Mouse (Mus musculus): ENCODE data around the gene Prss53. TPM values are rescaled to one million over a fixed set of nuclear protein-coding genes. Genes with fewer than 3 reads are reported as not detected.

Gene Prss53
- total and polyA plus RNA-seq, 3 experiments, result 0.30 TPM; not detected in 2

- DNase-seq (ENCODE audit: extremely low read depth), result no peak
- no peak overlapping the region for H3K4me2 ChIP-seq (ENCODE audit: insufficient read depth, low read depth, poor library complexity, severe bottlenecking)
- TF ChIP-seq UBTF (IDR thresholded peaks at IDR 0.05; ENCODE audit: low read depth, low read length), result no peak
- no peak overlapping the region for H3K9ac ChIP-seq (ENCODE audit: insufficient read depth, low read depth)
- no peak overlapping the region for H3K27ac ChIP-seq (ENCODE audit: insufficient read depth, low read depth)
- in situ Hi-C loops (cut with MboI; ENCODE audit: low pct_ligation_motif_present, low pct_unique_long_range_greater_than_20kb, low sequenced_read_pairs) (no loop called here), dilution Hi-C loops (cut with MboI; ENCODE audit: extremely low pct_ligation_motif_present, extremely low pct_unique_long_range_greater_than_20kb, low sequenced_read_pairs) (no loop called here)
- no peaks in the 10 kb centered on the region for H3K36me3 ChIP-seq (replicated peaks in 1 of 2; ENCODE audit: control insufficient read depth in 1 of 2, insufficient read depth in 1 of 2, low read length in 1 of 2)
- H3K4me1 ChIP-seq (ENCODE audit: control insufficient read depth in 1 of 2, insufficient read depth in 2 of 2), result peaks cover 2 to 7% of the 10 kb centered on the region in 2 experiments; a peak in 3 of 4 replicates
- no peak overlapping the region for H3K4me3 ChIP-seq (replicated peaks in 1 of 3; ENCODE audit: low read depth in 2 of 3, low read length in 2 of 3, poor library complexity in 1 of 3)
- no peaks in the 10 kb centered on the region for H3K27me3 ChIP-seq (replicated peaks)
- H3K79me2 ChIP-seq (replicated peaks; ENCODE audit: control insufficient read depth, extremely low read depth, insufficient read depth, poor library complexity, severe bottlenecking), result no peaks in the 10 kb centered on the region
- no peaks in the 10 kb centered on the region for H3K9me3 ChIP-seq (replicated peaks; ENCODE audit: low read length)
Measured at GRCm38 (mm10) chr7:127837473-127837872, 53.3 kb downstream of the Prss53 start.

Other genes with a start within 250 kb of the Prss53 start
Only the 20 nearest of the 24 such genes appear.
- 0.08 TPM in 1 of 2 replicates, not detected in the other for gene Ctf2, start 158.8 kb downstream of the Prss53 start, total RNA-seq (2012; rRNA removed)
- gene Ctf2, start 158.8 kb downstream of the Prss53 start, total RNA-seq (2014; rRNA removed), result not detected in 2 replicates
- gene Ctf2, start 158.8 kb downstream of the Prss53 start, polyA plus RNA-seq (2012; ENCODE audit: insufficient read length, low read depth), result 0.36 TPM in 1 of 2 replicates, not detected in the other
- gene Fbxl19, start 146.4 kb downstream of the Prss53 start, total RNA-seq (2012; rRNA removed), result 25.1 and 28.2 TPM in 2 replicates
- gene Fbxl19, start 146.4 kb downstream of the Prss53 start, total RNA-seq (2014; rRNA removed), result 22.4 and 22.6 TPM in 2 replicates
- 29.3 and 31.7 TPM in 2 replicates for gene Fbxl19, start 146.4 kb downstream of the Prss53 start, polyA plus RNA-seq (2012; ENCODE audit: insufficient read length, low read depth)
- 15.7 and 16.9 TPM in 2 replicates for gene Orai3, start 121.2 kb downstream of the Prss53 start, total RNA-seq (2012; rRNA removed)
- 9.3 and 11.6 TPM in 2 replicates for gene Orai3, start 121.2 kb downstream of the Prss53 start, total RNA-seq (2014; rRNA removed)
- 7.5 and 10.3 TPM in 2 replicates for gene Orai3, start 121.2 kb downstream of the Prss53 start, polyA plus RNA-seq (2012; ENCODE audit: insufficient read length, low read depth)
- 9.0 and 9.8 TPM in 2 replicates for gene Setd1a, start 114.3 kb downstream of the Prss53 start, total RNA-seq (2012; rRNA removed)
- 3.2 and 4.5 TPM in 2 replicates for gene Setd1a, start 114.3 kb downstream of the Prss53 start, total RNA-seq (2014; rRNA removed)
- 50.8 and 51.0 TPM in 2 replicates for gene Setd1a, start 114.3 kb downstream of the Prss53 start, polyA plus RNA-seq (2012; ENCODE audit: insufficient read length, low read depth)
- gene Gm49388, start 105.4 kb downstream of the Prss53 start, total RNA-seq (2012; rRNA removed), result 0.98 and 2.2 TPM in 2 replicates
- not detected in 2 replicates for gene Gm49388, start 105.4 kb downstream of the Prss53 start, total RNA-seq (2014; rRNA removed)
- 4.3 and 4.7 TPM in 2 replicates for gene Gm49388, start 105.4 kb downstream of the Prss53 start, polyA plus RNA-seq (2012; ENCODE audit: insufficient read length, low read depth)
- 2.9 and 4.2 TPM in 2 replicates for gene Hsd3b7, start 90.4 kb downstream of the Prss53 start, total RNA-seq (2012; rRNA removed)
- gene Hsd3b7, start 90.4 kb downstream of the Prss53 start, total RNA-seq (2014; rRNA removed), result 5.9 and 6.8 TPM in 2 replicates
- 0.99 and 2.1 TPM in 2 replicates for gene Hsd3b7, start 90.4 kb downstream of the Prss53 start, polyA plus RNA-seq (2012; ENCODE audit: insufficient read length, low read depth)
- 23.0 and 25.4 TPM in 2 replicates for gene Stx4a, start 66.7 kb downstream of the Prss53 start, total RNA-seq (2012; rRNA removed)
- gene Stx4a, start 66.7 kb downstream of the Prss53 start, total RNA-seq (2014; rRNA removed), result 15.9 and 16.5 TPM in 2 replicates
- 50.5 and 59.0 TPM in 2 replicates for gene Stx4a, start 66.7 kb downstream of the Prss53 start, polyA plus RNA-seq (2012; ENCODE audit: insufficient read length, low read depth)
- gene Stx1b, start 66.4 kb downstream of the Prss53 start, total RNA-seq (2012; rRNA removed), result 0.08 TPM in 1 of 2 replicates, not detected in the other
- gene Stx1b, start 66.4 kb downstream of the Prss53 start, total RNA-seq (2014; rRNA removed), result not detected in 2 replicates
- gene Stx1b, start 66.4 kb downstream of the Prss53 start, polyA plus RNA-seq (2012; ENCODE audit: insufficient read length, low read depth), result 0.25 and 0.31 TPM in 2 replicates
- gene Zfp646, start 14.7 kb downstream of the Prss53 start, total RNA-seq (2012; rRNA removed), result 23.8 and 25.3 TPM in 2 replicates
- 9.3 and 10.6 TPM in 2 replicates for gene Zfp646, start 14.7 kb downstream of the Prss53 start, total RNA-seq (2014; rRNA removed)
- gene Zfp646, start 14.7 kb downstream of the Prss53 start, polyA plus RNA-seq (2012; ENCODE audit: insufficient read length, low read depth), result 16.6 and 18.8 TPM in 2 replicates
- 5.6 and 5.9 TPM in 2 replicates for gene Zfp668, start 14.1 kb downstream of the Prss53 start, total RNA-seq (2012; rRNA removed)
- 2.4 and 2.6 TPM in 2 replicates for gene Zfp668, start 14.1 kb downstream of the Prss53 start, total RNA-seq (2014; rRNA removed)
- 7.0 and 8.6 TPM in 2 replicates for gene Zfp668, start 14.1 kb downstream of the Prss53 start, polyA plus RNA-seq (2012; ENCODE audit: insufficient read length, low read depth)
- gene Gm21974, start 4.5 kb upstream of the Prss53 start, total RNA-seq (2012; rRNA removed), result not detected in 2 replicates
- not detected in 2 replicates for gene Gm21974, start 4.5 kb upstream of the Prss53 start, total RNA-seq (2014; rRNA removed)
- not detected in 2 replicates for gene Gm21974, start 4.5 kb upstream of the Prss53 start, polyA plus RNA-seq (2012; ENCODE audit: insufficient read length, low read depth)
- gene Vkorc1, start 4.6 kb upstream of the Prss53 start, total RNA-seq (2012; rRNA removed), result 0.25 TPM in 1 of 2 replicates, not detected in the other
- gene Vkorc1, start 4.6 kb upstream of the Prss53 start, total RNA-seq (2014; rRNA removed), result not detected in 2 replicates
- gene Vkorc1, start 4.6 kb upstream of the Prss53 start, polyA plus RNA-seq (2012; ENCODE audit: insufficient read length, low read depth), result 0.56 TPM in 1 of 2 replicates, not detected in the other
- gene Bckdk, start 13.1 kb upstream of the Prss53 start, total RNA-seq (2012; rRNA removed), result 37.1 and 38.4 TPM in 2 replicates
- gene Bckdk, start 13.1 kb upstream of the Prss53 start, total RNA-seq (2014; rRNA removed), result 54.9 and 61.8 TPM in 2 replicates
- gene Bckdk, start 13.1 kb upstream of the Prss53 start, polyA plus RNA-seq (2012; ENCODE audit: insufficient read length, low read depth), result 60.0 and 62.7 TPM in 2 replicates
- 24.3 and 30.3 TPM in 2 replicates for gene Kat8, start 21.5 kb upstream of the Prss53 start, total RNA-seq (2012; rRNA removed)
- gene Kat8, start 21.5 kb upstream of the Prss53 start, total RNA-seq (2014; rRNA removed), result 22.9 and 24.0 TPM in 2 replicates
- 17.5 and 18.0 TPM in 2 replicates for gene Kat8, start 21.5 kb upstream of the Prss53 start, polyA plus RNA-seq (2012; ENCODE audit: insufficient read length, low read depth)
- gene Prss8, start 39.1 kb upstream of the Prss53 start, total RNA-seq (2012; rRNA removed), result 0.08 TPM in 1 of 2 replicates, not detected in the other
- not detected in 2 replicates for gene Prss8, start 39.1 kb upstream of the Prss53 start, total RNA-seq (2014; rRNA removed)
- gene Prss8, start 39.1 kb upstream of the Prss53 start, polyA plus RNA-seq (2012; ENCODE audit: insufficient read length, low read depth), result not detected in 2 replicates
- 5.2 and 7.7 TPM in 2 replicates for gene Prss36, start 55.8 kb upstream of the Prss53 start, total RNA-seq (2012; rRNA removed)
- 6.6 and 8.3 TPM in 2 replicates for gene Prss36, start 55.8 kb upstream of the Prss53 start, total RNA-seq (2014; rRNA removed)
- 6.1 and 7.8 TPM in 2 replicates for gene Prss36, start 55.8 kb upstream of the Prss53 start, polyA plus RNA-seq (2012; ENCODE audit: insufficient read length, low read depth)
- gene Fus, start 76.5 kb upstream of the Prss53 start, total RNA-seq (2012; rRNA removed), result 57.7 and 61.8 TPM in 2 replicates
- 28.0 and 39.2 TPM in 2 replicates for gene Fus, start 76.5 kb upstream of the Prss53 start, total RNA-seq (2014; rRNA removed)
- 832 and 848 TPM in 2 replicates for gene Fus, start 76.5 kb upstream of the Prss53 start, polyA plus RNA-seq (2012; ENCODE audit: insufficient read length, low read depth)
- 51.1 and 52.5 TPM in 2 replicates for gene Pycard, start 102.9 kb upstream of the Prss53 start, total RNA-seq (2012; rRNA removed)
- gene Pycard, start 102.9 kb upstream of the Prss53 start, total RNA-seq (2014; rRNA removed), result 5.1 and 5.3 TPM in 2 replicates
- gene Pycard, start 102.9 kb upstream of the Prss53 start, polyA plus RNA-seq (2012; ENCODE audit: insufficient read length, low read depth), result 8.1 and 10.3 TPM in 2 replicates
- gene Trim72, start 113.0 kb upstream of the Prss53 start, total RNA-seq (2012; rRNA removed), result 0.13 TPM in 1 of 2 replicates, not detected in the other
- gene Trim72, start 113.0 kb upstream of the Prss53 start, total RNA-seq (2014; rRNA removed), result not detected in 2 replicates
- gene Trim72, start 113.0 kb upstream of the Prss53 start, polyA plus RNA-seq (2012; ENCODE audit: insufficient read length, low read depth), result not detected in 2 replicates
- gene Itgam, start 171.7 kb upstream of the Prss53 start, total RNA-seq (2012; rRNA removed), result 0.13 TPM in 2 replicates
- gene Itgam, start 171.7 kb upstream of the Prss53 start, total RNA-seq (2014; rRNA removed), result 0.48 and 0.50 TPM in 2 replicates
- gene Itgam, start 171.7 kb upstream of the Prss53 start, polyA plus RNA-seq (2012; ENCODE audit: insufficient read length, low read depth), result 1.1 TPM in 2 replicates

Measured in CH12.LX (cell line).